Mouse (Mus musculus) kidney, postnatal 25 days (tissue): ENCODE results near the gene Mybpc3.
"Not testable (repeated sequence)": the region's sequence is repeated elsewhere in the genome, so short reads cannot be mapped to it uniquely, and the experiment has no call there.

Experiments
- DNase-seq, 2 experiments: peaks; one replicate each; pipeline ENCODE4 v3.0.0; 2021; ENCODE audit warnings: mixed read lengths in 2 of 2

Mybpc3 gene

GRCm38 (mm10) chr2:91088987-91089386 is 29.0 kb upstream of the Mybpc3 start:
- no peak for DNase-seq

- no peak for DNase-seq
Measured at GRCm38 (mm10) chr2:91090208-91090607, 27.7 kb upstream of the Mybpc3 start.

DNA sequence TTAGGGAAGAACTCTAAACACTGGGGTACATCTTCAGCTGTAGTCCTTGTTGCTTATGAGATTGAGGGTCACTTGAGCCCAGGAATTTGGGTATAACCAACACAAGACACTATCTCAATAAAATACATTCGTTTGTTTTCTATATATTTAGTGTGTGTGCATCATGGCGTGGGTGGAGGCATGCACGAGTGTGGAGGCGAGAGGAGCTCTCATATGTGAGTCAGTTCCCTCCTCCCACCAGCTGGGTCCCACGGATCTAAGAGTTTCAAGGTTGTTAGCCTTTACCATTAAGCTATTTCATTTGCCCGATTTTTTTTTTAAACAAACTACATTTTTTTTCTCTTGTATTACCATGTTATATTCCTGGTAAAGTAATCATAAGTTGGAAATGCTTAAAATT is 27.1 kb upstream of the Mybpc3 start:
- DNase-seq = no peak

GRCm38 (mm10) chr2:91096524-91096923 is 21.4 kb upstream of the Mybpc3 start:
- no peak for DNase-seq

DNA sequence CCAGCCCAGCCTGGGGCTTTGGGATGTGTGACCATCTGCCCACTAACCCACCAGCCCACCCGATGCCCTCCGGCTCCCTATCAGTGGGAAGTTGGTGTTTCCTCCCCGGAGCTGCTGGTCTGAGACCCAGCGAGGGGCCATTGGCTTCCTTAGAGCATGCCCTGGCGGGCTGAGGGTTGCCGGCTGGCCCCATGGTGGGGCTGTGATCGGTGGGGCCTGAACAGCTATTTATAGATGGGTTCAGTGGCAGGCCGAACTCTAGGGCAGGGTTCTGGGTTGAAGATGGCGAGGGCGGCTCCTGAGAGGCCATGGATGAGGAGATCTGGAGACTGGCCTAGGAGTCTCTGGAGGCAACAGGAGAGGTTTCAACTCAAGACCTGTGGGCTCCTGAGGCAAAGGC is 20.9 kb upstream of the Mybpc3 start:
- DNase-seq = no peak

DNA sequence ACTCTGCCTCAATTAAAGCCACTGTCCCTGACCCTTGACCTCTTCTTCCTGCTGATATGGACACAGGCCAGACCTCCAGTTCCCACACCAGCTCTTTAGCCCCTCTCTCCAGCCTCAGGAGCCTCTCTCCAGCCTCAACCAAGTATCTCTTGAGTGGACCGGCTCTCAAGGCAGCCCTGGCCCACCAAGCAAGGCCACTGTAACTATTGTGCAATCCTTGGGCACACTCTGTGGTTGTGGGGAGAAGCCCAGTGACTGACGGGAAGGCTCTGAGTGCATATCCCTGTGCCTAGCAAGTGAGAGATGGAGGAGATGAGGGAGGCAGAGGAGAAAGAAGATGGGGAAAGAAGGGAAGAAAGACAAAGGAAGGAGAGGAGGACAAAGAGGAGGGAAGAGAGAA is 19.8 kb upstream of the Mybpc3 start:
- DNase-seq = no peak

- peak; percentile 92 to 97 for DNase-seq
Measured at GRCm38 (mm10) chr2:91101124-91101740, 16.7 kb upstream of the Mybpc3 start.

GRCm38 (mm10) chr2:91108156-91108555 is 9.8 kb upstream of the Mybpc3 start:
- DNase-seq = no peak

GRCm38 (mm10) chr2:91109241-91109640 is 8.7 kb upstream of the Mybpc3 start:
- DNase-seq = no peak

DNA sequence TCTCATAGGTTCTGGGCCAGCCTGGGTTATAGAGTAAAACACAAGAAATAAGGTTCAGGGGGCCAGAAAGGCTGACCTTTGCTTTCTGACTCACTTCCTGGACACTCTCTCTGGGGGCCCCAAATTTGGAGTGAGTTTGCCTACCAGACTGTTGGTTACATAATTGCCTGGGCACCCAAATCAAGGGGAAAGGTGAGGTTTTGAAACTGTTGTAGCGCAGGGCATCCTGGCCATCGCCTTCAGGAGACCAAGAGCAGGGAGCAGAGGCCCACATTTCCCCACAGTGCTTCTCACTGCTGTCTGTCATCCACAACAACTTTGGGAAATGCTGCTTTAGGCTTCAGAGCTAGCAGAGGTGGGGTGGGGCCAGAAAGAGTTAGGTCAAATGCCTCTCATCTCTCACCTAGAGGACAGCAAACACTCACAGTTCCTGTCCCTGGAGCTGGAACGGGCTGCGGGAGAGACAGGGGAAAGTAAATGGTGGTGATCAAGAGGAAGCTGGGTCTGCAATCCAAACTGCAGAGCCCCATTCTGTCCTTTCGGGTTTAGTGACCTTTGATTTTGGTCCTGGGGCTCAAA is 8.0 kb upstream of the Mybpc3 start:
- DNase-seq = peak in 1 of 2 experiments; percentile 33

DNA sequence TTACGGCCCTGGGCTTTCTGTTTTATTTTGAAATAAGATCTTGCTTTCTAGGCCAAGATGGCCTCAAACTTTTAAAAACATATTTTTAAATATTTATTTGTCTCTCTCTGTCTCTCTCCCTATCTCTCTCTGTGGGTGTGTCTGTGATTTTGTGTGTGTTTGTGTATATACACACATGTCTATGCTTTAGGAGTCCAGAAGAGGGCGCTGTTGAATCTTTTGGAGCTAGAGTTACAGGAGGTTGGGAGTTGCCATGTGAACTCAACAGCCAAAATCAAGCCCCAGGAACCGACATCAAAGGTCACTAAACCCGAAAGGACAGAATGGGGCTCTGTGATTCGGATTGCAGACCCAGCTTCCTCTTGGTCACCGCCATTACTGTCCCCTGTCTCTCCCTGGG is 7.5 kb upstream of the Mybpc3 start:
- DNase-seq = no peak

DNA sequence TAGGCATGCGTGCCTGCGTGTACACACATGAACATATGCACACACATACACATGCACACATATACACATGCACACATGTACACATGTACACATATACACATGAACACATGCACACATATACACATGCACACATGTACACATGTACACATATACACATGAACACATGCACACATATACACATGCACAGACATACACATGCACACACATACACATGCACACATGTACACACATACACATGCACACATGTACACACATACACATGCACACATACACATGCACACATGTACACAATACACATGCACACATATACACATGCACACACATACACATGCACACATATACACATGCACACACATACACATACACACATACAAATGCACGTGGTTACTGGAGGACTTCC is 6.1 kb upstream of the Mybpc3 start:
- DNase-seq = not testable (repeated sequence)

DNA sequence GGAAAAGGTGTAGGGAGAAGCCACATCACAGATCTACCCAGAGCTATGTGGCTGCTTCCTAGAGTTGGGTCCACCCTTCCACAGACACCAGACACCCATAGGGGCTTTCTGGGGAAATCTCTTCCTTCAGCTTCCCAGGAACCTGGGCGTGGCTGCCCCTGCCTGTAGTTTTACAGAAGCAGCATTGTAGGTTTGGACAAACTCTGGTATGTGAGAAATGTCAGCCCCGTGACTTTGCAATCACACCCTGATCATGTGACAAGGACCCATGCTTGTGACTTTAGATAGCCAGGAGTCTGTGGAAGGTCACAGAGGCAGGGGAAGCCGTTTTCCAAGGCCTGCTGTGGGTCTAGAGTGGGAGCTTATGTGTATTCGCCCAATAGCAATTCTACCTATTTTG is 5.5 kb upstream of the Mybpc3 start:
- peak; percentile 33 to 62 for DNase-seq

DNA sequence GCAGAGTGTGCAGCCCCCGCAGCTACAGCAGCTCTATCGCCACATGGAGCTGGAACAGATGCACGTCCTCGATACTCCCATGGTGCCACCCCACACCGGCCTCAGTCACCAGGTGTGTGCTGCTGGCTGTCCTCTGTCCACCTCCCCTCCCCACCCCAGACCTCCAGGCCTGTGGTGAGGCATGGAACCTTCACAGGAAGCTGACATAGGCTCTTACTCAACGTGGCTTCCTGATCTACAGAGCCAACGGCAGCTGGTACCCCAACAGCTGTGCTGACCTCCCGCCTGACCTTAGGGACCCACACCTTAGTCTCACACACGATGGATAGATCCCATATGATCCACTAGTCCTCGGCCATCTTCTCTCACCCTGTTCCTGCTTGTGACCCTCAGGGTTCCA is 4.6 kb upstream of the Mybpc3 start:
- DNase-seq = peak in 1 of 2 experiments; percentile 26

- DNase-seq = peak in 1 of 2 experiments; percentile 20
Measured at GRCm38 (mm10) chr2:91113852-91114251, 4.1 kb upstream of the Mybpc3 start.

DNA sequence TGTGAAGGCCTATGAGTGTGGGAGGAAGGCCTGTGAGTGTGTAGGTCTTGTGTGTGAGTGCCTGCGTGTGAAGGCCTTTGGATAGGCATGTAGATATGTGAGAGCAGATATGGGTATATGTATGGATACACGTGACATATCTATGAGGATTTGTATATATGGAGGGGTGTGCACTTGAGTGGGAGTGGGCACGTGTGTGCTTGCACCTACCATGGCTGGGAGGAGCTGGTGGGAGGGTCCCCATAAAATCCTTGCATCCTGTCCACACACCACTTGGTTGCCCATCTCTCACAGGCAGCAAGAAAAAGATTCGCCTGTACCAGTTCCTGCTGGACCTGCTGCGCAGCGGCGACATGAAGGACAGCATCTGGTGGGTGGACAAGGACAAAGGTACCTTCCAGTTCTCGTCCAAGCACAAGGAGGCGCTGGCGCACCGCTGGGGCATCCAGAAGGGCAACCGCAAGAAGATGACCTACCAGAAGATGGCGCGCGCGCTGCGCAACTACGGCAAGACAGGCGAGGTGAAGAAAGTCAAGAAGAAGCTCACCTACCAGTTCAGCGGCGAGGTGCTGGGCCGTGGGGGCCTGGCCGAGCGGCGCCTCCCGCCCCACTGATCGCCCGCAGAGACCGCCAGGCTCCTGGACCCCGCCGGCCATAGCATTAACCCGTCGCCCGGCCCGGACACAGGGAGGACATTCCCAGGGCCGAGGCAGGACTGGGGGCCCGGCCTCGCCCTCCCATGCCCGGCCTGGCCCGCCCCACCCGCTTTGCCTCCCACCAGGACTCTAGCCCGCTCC is 3.0 kb upstream of the Mybpc3 start:
- peak; percentile 96 to 99 for DNase-seq

DNA sequence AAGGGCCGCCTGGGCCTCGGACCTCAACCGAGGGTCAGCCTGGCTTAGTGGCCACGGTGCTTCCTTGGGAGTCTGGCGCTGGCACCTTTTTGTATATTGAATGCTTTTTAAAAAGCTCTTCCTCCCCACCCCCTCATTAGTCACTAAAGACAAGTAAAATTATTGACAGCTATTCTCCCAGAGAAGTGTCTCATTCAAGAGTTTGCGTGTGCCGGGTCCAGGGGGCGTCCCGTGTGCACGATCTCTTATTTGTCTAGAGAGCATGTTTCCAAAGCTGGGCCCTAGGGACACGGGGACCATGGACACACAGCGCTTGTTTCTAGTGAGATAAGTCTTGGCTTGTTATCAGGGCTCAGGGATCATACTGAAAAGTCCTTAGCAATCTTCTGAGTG is 2.4 kb upstream of the Mybpc3 start:
- DNase-seq = peak in 1 of 2 experiments; percentile 33

GRCm38 (mm10) chr2:91116842-91117241 is 1.1 kb upstream of the Mybpc3 start:
- DNase-seq = no peak

GRCm38 (mm10) chr2:91118647-91119046 is 703 bp downstream of the Mybpc3 start:
- DNase-seq = no peak

GRCm38 (mm10) chr2:91119061-91119460 is 1.1 kb downstream of the Mybpc3 start:
- DNase-seq = peak in 1 of 2 experiments; percentile 57

DNA sequence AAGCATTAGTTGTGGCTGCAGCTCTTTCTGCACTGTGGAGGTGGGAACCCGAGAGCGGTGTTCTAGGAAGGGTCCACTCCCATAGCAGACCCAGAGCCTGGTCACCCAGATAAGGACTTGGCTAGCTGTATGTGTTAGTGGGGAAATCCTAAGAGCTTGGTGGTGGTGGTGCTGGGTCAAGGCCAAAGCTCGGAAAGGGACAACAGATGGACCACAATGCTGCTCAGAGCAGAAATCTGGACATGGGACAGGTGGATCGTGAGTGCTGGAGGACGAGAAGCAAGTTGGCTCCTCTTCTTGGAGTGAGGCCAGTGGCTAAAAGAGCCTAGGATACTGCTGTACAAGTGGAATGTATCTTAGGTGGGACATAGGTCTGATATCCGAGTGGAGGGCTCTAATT is 1.6 kb downstream of the Mybpc3 start:
- no peak for DNase-seq

DNA sequence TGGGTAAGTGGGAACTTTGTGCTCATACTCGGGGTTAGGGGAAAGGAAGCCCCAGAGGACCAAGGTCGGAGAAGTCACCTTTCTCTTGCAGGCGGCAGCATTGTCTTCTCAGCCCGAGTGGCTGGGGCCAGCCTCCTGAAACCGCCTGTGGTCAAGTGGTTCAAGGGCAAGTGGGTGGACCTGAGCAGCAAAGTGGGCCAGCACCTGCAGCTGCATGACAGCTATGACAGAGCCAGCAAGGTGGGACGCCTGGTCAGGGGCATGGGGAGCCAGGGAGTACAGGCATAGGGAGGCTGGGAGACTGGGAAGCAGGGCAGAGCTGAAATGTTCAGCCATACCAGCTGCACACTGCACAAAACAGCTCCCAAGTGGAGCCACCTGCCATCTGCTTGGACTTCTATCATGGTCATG is 2.3 kb downstream of the Mybpc3 start:
- no peak for DNase-seq

- DNase-seq = no peak
Measured at GRCm38 (mm10) chr2:91121011-91121410, 3.1 kb downstream of the Mybpc3 start.

GRCm38 (mm10) chr2:91121497-91121896 is 3.6 kb downstream of the Mybpc3 start:
- no peak for DNase-seq
